8 mouse cellular contexts compared by ENCODE assay signal in genomic region chr2:148902286-148902685, GRCm38 (mm10). TPM values are rescaled to one million over a fixed set of nuclear protein-coding genes. Genes with fewer than 3 reads are reported as not detected.
DNase-seq lines count a peak whose midpoint lies in the region; ATAC-seq lines count a peak whose summit lies in the region.

No protein-coding gene starts in this region.

- H3K27me3 ChIP-seq in hindbrain, embryonic 12.5 days: no peaks in the 10 kb centered on the region

- DNase-seq in Muller cell, postnatal 12 days (ENCODE audit: inconsistent ontology term): peak; percentile 53
- peak; percentile 58 for DNase-seq in cerebellum, adult 8-10 months
- peak; percentile 10 to 51 for DNase-seq in frontal cortex, postnatal 14 days (ENCODE audit: low spot score in 2 of 2)
- DNase-seq in layer of hippocampus, adult 9-11 months: peak; percentile 42
- peak; percentile 71 for DNase-seq in lung, postnatal 10 days
- DNase-seq in ovary, postnatal 14 days (ENCODE audit: low spot score): peak; percentile 55
- DNase-seq in thymus, postnatal 14 days: peak; percentile 42

- 12% methylated on average over 5 of the region's 5 CpGs for WGBS in hindbrain, embryonic 12.5 days

- no peaks in the 10 kb centered on the region for H3K9me3 ChIP-seq in hindbrain, embryonic 12.5 days (replicated peaks)

- H3K36me3 ChIP-seq in hindbrain, embryonic 12.5 days: no peaks in the 10 kb centered on the region

- peak; percentile 87 for ATAC-seq in hindbrain, embryonic 12.5 days (ENCODE audit: low FRiP score)

- H3K9ac ChIP-seq in hindbrain, embryonic 12.5 days: no peak overlapping the region

- H3K4me3 ChIP-seq in hindbrain, embryonic 12.5 days: no peak overlapping the region

- no peak overlapping the region for H3K27ac ChIP-seq in hindbrain, embryonic 12.5 days

- no peaks in the 10 kb centered on the region for H3K4me1 ChIP-seq in hindbrain, embryonic 12.5 days

- H3K4me2 ChIP-seq in hindbrain, embryonic 12.5 days (replicated peaks): no peak overlapping the region

RNA-seq across cellular contexts. Expression of gene Cst3, which starts 26.8 kb away (rescaled TPM):
- polyA plus RNA-seq in hindbrain, embryonic 12.5 days (2016; fragmentation: Nextera tagmentation; extraction: Ambion mirVana): 339 and 373 TPM in 2 replicates

RNA-seq across cellular contexts. Expression of gene 9230104L09Rik, which starts 37.4 kb away (rescaled TPM):
- not detected in 2 replicates for polyA plus RNA-seq in hindbrain, embryonic 12.5 days (2016; fragmentation: Nextera tagmentation; extraction: Ambion mirVana)
